Comparison of ENCODE assay signal across 25 mouse cellular contexts in the genomic region with DNA sequence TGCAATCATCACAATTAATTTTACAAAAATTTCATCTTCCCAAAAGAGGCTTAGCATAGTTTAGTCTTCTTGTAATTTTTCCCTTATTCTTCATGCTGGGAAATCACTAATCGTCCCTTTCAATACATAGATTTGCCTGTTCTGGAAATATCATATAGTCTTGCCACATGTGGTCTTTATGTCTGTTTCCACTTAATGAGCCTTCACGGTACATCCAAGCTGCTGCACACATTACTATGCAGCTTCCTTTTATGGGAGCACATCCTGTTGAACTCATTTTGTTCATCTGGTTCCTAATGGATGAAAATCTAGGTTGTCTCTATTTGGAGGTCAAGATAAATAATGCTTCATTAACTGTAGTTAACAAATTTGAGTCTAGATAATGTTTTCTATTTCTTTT.
"Had no signal": no experiment of that assay in that cellular context is flagged by ENCODE, and none has a peak within 500 bp of the region (broad histone marks: within the 10 kb centered on the region; RNA-seq: fewer than 3 reads in every experiment).

No protein-coding gene starts in this region.

- ATAC-seq: hindbrain, postnatal 0 days; intestine, embryonic 16.5 days; liver, embryonic 12.5 days had no signal

- H3K9me3 ChIP-seq: heart, embryonic 13.5 days; heart, embryonic 15.5 days; hindbrain, embryonic 13.5 days; hindbrain, embryonic 15.5 days; limb, embryonic 13.5 days; limb, embryonic 15.5 days; liver, embryonic 12.5 days had no signal

- H3K27me3 ChIP-seq: heart, embryonic 15.5 days; hindbrain, embryonic 13.5 days; hindbrain, embryonic 15.5 days; limb, embryonic 13.5 days; limb, embryonic 15.5 days; liver, embryonic 12.5 days had no signal

- H3K27ac ChIP-seq: heart, adult 2 months; heart, embryonic 13.5 days; heart, embryonic 15.5 days; hindbrain, embryonic 13.5 days; hindbrain, embryonic 15.5 days; hindbrain, postnatal 0 days; limb, embryonic 13.5 days; limb, embryonic 15.5 days; liver, embryonic 12.5 days; liver, embryonic 14.5 days had no signal

- H3K9ac ChIP-seq: heart, embryonic 13.5 days; heart, embryonic 15.5 days; hindbrain, embryonic 13.5 days; hindbrain, embryonic 15.5 days; limb, embryonic 13.5 days; limb, embryonic 15.5 days; liver, embryonic 12.5 days; liver, embryonic 14.5 days had no signal

- H3K36me3 ChIP-seq: heart, embryonic 13.5 days; heart, embryonic 15.5 days; hindbrain, embryonic 13.5 days; hindbrain, embryonic 15.5 days; limb, embryonic 13.5 days; limb, embryonic 15.5 days; liver, embryonic 12.5 days had no signal

- DNase-seq: gastrocnemius, postnatal 14 days; gastrocnemius, postnatal 36 days; heart, adult 11 months; heart, adult 2 months; heart, postnatal 14 days; heart, postnatal 36 days; kidney, adult 18-20 months; kidney, adult 8-10 months; kidney, postnatal 10 days; kidney, postnatal 25 days; kidney, postnatal 4 days; layer of hippocampus, adult 9-11 months; layer of hippocampus, postnatal 36 days; left cerebral cortex, postnatal 4 days had no signal

- H3K4me3 ChIP-seq: heart, adult 2 months; heart, embryonic 13.5 days; heart, embryonic 15.5 days; hindbrain, embryonic 13.5 days; hindbrain, embryonic 15.5 days; limb, embryonic 13.5 days; limb, embryonic 15.5 days; liver, embryonic 12.5 days had no signal

- H3K4me1 ChIP-seq: heart, embryonic 13.5 days; heart, embryonic 15.5 days; limb, embryonic 13.5 days; limb, embryonic 15.5 days; liver, embryonic 12.5 days had no signal

- H3K4me2 ChIP-seq: heart, embryonic 11.5 days; heart, embryonic 13.5 days; heart, embryonic 15.5 days; hindbrain, embryonic 13.5 days; hindbrain, embryonic 15.5 days; limb, embryonic 13.5 days; limb, embryonic 15.5 days; liver, embryonic 12.5 days had no signal
